Mouse (Mus musculus) CD4-positive helper T cell, adult 2 months (primary cell): ENCODE results near the gene Tmem132d.
"Not testable (repeated sequence)": the region's sequence is repeated elsewhere in the genome, so short reads cannot be mapped to it uniquely, and the experiment has no call there.

Experiments used
- DNase-seq: peaks from one replicate; pipeline ENCODE4 v3.0.0-alpha.2; 2012; ENCODE audit warnings: low read depth, missing footprints, low spot score

Gene Tmem132d

DNA sequence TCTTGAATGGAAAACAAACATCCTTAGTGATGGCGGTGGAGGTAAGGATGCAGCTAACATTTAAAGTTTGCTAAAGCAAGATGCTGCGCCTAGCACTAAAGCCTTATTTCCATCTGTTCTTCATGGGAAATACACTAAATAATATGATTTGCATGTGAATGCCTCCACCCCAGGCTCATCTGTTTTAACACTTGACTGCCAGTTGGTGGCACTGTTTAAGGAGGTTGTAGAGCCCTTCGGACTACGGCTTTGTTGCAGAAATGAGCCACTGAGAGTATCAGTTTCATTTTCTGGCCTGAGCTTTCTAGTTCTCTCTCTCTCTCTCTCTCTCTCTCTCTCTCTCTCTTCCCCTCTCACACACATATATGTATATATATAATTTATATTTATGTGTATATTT lies 632.0 kb downstream of the Tmem132d start:
- no peak for DNase-seq

DNA sequence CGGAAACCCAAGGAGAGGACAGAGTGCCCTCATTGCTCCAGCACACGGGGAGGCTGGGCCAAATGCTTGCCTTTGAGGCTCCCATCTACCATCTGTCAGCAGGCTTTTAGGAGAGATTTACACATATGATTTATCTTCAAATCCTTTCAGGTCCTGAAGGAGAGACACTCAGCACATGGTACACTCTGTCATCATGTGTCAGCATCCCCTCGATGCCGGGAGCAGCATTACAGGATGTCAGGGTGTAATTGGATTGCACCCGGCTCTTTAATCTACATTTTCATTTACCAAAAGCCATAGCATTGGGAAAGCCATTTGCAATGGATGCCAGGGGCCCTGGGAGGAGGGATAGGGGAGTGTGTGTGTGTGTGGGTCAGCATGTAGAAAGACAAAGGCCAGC lies 651.7 kb downstream of the Tmem132d start:
- no peak for DNase-seq

- DNase-seq: no peak
Measured at GRCm38 (mm10) chr5:127775749-127776148, 657.1 kb downstream of the Tmem132d start.

DNA sequence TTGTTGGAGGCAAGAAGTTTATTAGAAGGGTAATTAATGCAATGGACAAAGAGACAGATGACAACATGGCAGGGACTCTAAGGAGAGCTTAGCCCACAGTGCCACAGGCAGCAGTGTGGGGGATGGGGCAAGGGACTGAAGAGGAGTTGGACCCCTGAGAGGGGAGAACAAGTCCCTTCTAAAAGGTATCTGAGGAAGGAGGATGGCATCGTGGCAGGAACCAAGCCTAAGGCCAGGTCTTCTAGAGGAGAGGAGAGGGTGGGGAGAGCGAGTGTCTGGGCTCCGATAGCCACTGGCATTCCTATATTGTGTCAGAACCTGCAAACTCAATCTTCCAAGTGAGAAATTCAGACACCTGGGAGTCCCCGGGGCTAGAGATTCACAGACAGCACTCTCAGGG lies 674.3 kb downstream of the Tmem132d start:
- no peak for DNase-seq

DNA sequence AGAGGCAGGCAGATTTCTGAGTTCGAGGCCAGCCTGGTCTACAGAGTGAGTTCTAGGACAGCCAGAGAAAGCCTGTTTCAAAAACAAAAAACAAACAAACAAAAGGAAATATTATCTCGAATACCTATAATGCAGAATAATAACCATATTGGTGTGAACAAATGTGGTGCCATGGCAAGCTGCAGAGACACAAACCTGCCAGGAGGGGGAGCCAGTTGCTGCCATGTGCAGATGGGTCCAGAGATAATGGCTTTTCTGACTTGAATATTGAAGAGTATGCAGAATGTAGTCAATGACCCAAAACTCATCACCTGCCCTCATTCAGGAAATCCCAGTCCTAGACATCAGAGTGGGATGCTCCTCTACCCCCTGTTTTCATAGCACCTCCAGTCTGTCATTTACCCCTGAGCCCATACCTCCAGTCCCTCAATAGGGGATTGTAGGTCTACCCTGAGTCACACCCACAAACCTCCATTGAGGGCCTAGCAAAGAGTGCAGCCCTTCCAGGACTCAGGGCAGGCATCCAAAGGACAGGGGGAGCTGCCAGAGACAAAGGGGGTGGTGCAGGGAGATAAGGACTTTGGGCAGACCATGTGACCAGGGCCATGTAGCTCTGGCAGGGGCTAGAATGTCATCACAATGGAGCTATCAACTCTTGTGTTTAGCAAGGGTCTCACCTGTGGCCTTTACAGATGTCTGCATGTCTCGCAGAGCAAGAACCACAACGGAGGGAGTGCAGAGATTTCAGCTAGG lies 676.0 kb downstream of the Tmem132d start:
- DNase-seq: no peak

GRCm38 (mm10) chr5:127756011-127756410 lies 676.9 kb downstream of the Tmem132d start:
- no peak for DNase-seq

DNA sequence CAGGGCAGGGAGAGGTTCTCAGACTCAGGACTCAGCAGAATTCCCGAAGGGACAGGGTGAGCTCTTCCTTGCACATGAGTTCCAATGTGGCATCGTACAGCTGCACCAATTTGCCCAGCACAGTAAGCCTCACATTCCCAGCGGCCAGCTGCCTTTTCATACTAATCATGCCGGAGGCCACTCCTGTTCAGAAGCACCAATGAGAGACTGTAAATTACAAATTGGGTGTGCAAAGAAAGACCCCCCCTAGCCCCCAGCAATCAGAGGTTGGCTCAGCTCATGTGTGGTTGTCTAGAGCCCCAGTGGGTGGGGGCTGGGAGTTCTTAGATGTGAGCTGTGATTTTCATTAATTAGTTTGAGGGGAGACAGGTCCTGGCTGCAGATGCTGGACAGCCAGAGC lies 677.3 kb downstream of the Tmem132d start:
- no peak for DNase-seq

DNA sequence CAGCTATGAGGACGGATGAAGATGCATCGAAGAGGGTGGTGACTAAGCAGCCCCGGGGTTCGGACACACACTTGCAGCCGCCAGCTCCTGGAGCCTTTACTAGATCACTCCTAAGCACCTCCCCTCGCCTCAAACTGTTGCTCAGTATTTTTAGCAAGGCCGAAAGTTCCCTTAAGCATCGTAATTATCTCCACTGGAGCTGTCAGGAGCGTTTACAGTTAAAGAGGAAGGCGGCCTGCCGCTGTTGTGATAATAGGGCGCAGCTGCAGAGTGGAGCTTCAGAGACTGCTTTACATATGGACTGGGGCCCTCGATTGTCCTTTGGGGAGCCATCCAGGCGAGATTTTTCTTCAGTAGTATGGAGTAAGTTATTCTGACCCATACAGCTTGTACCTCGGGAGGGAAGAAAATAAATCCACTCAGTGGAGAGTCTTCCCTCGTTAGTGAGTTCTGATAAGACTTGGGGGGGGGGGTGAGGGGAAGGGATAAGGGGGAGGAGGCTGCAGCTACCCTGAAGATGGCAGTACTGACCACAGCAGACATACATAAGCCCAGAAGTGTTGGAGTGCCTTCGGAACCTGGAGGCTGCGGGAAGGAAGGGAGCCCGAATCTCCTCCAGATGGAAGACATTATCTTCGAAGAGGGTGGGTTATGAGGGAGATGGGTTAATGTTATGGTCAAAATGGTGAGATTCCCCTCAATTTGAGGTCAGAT lies 681.5 kb downstream of the Tmem132d start:
- no peak for DNase-seq

GRCm38 (mm10) chr5:127749540-127749939 lies 683.3 kb downstream of the Tmem132d start:
- not testable (repeated sequence) for DNase-seq

DNA sequence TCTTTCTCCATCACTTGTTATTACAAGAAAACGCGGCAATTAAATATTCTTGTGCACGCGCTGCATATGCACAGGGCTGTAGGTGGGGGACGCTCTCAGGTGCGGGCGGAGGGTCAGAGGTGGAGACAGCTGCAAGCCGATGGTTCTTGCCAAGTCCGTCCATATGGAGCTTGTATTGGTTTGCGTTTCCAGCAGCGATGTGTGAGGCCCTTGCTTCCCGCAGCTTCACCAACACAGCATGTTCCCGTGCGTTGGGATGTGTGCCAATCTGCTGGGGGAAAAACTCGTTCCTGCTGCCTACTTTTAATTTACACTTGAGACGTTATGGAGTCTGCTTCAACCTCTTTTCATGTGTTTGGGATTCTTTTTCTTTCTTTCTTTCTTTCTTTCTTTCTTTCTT lies 691.5 kb downstream of the Tmem132d start:
- no peak for DNase-seq
